ENCODE assay signal across 9 mouse cellular contexts in genomic region chr2:174917146-174917905, GRCm38 (mm10).
DNase-seq lines count a peak whose midpoint lies in the region; ATAC-seq lines count a peak whose summit lies in the region.
"Had no signal": no experiment of that assay in that cellular context is flagged by ENCODE, and none has a peak within 500 bp of the region (broad histone marks: within the 10 kb centered on the region; RNA-seq: fewer than 3 reads in every experiment).

No protein-coding gene starts in this region.

- no peak overlapping the region for H3K4me2 ChIP-seq in kidney, embryonic 16.5 days (replicated peaks; ENCODE audit: low read depth, low read length)

- WGBS in kidney, embryonic 16.5 days, result 33% methylated on average over 10 of the region's 10 CpGs

- no peak overlapping the region for H3K27ac ChIP-seq in kidney, embryonic 16.5 days (ENCODE audit: low read length)

- H3K9me3 ChIP-seq in kidney, embryonic 16.5 days (ENCODE audit: low read length), result no peaks in the 10 kb centered on the region

- 0 out of 2 replicates have a peak overlapping the region, but pooled peaks have one; percentile 25 for H3K9ac ChIP-seq in kidney, embryonic 16.5 days (replicated peaks; ENCODE audit: low read length)

- H3K27me3 ChIP-seq in kidney, embryonic 16.5 days (ENCODE audit: insufficient read depth, low read length), result no peaks in the 10 kb centered on the region

- peak; percentile 77 for ATAC-seq in kidney, embryonic 16.5 days (ENCODE audit: low FRiP score, low TSS enrichment)
- no peak for ATAC-seq in erythroblast, adult 5-6 weeks (replicated peaks; ENCODE audit: low FRiP score, poor library complexity, severe bottlenecking)
- no peak for ATAC-seq in monocyte, adult 5-6 weeks (replicated peaks; ENCODE audit: insufficient number of reproducible peaks, low FRiP score, low TSS enrichment, poor library complexity, severe bottlenecking)

- H3K36me3 ChIP-seq in kidney, embryonic 16.5 days (ENCODE audit: insufficient read depth, low read length), result no peaks in the 10 kb centered on the region

- DNase-seq in kidney, adult 9 months, result no peak
- peak; percentile 77 for DNase-seq in brain, embryonic 18.5 days (ENCODE audit: low read depth, low spot score)
- DNase-seq in forelimb bud, embryonic 11.5 days (ENCODE audit: low read depth, low spot score), result peak; percentile 67
- peak; percentile 79 for DNase-seq in neural tube, embryonic 10.5 days (ENCODE audit: extremely low spot score, low spot score)
- DNase-seq in liver, result no peak
- DNase-seq: heart, adult 11 months had no signal

- H3K4me1 ChIP-seq in kidney, embryonic 16.5 days (ENCODE audit: insufficient read depth, low read length), result peaks cover 11% of the 10 kb centered on the region

- H3K4me3 ChIP-seq in kidney, embryonic 16.5 days (ENCODE audit: low read length), result no peak overlapping the region

Comparison
In these comparisons a context has a peak if more than half of its experiments do, and no peak if none do; other contexts are left out.
1. DNase-seq: peak in brain, embryonic 18.5 days (single experiment), forelimb bud, embryonic 11.5 days (single experiment) and neural tube, embryonic 10.5 days (single experiment); none in kidney, adult 9 months (single experiment) and liver (single experiment).